Mouse (Mus musculus) cerebellum, adult 18-20 months (tissue): ENCODE measurements around the gene Wrap53.
A peak's percentile ranks its signal among the peaks of the same experiment; 100 is the strongest.

Experiments
- DNase-seq, 2 experiments: peaks; one replicate each; pipeline ENCODE4 v3.0.0; 2021

Gene Wrap53

DNA sequence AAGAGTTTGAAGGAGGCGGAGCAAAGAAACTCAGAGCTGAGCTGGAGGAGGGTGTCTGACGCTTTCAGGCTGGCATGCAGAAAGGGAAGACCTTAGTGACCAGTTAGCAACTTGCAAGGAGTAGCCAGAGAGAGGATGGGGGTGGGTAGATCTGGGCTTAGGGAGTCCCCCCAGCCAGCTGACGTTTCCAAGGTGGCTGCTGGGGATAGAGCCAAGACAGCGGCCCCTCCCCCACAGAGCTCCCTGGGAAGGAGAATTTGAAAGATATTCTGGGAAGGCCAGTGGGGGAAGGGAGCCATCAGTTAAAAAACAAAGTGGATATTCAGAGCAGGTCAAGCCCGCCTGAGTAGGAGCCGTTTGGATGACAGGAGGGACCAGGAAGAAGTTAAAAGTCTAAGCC, 20.0 kb upstream of the Wrap53 start:
- DNase-seq = peak; percentile 57 to 59

- no peak for DNase-seq
Measured at GRCm38 (mm10) chr11:69599436-69599835, 19.4 kb upstream of the Wrap53 start.

GRCm38 (mm10) chr11:69594853-69595252, 14.8 kb upstream of the Wrap53 start:
- DNase-seq = no peak

DNA sequence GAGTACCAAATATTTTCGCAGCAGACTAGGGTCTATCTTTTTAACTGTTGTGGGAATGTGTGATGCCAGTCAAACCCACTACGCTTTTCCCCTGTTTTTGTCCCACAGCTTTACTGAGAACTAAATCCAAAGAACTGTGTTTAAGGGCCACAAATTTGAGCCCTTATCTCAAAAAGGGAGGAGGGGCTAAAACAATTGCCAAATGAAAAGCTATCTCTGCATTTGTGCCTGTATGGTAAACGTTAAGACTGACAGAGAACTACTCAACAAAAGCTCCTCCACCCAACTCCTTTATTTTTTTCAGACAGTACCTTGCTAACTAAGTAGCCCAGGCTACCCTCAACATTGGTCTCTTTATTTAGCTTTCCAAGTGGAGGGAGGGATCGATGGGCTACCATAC, 12.7 kb upstream of the Wrap53 start:
- DNase-seq = no peak

GRCm38 (mm10) chr11:69591899-69592637, 12.0 kb upstream of the Wrap53 start:
- DNase-seq = peak; percentile 45 to 50

DNA sequence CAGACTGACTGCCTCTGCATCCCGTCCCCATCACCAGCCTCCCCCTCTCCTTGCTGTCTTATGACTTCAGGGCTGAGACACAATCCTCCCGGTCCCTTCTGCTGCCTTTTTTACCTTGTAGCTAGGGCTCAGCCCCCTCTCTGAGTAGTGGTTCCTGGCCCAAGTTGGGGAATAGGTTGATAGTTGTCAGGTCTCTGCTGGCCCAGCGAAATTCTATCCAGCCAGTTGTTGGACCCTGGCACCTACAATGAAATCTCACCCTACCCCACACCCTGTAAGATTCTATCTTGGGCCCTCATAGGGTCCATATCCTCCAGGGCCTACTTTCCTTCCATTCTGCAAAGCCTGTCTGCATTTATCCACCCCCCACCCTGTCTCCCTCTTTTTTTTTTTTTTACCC, 11.4 kb upstream of the Wrap53 start:
- no peak for DNase-seq

GRCm38 (mm10) chr11:69590622-69591021, 10.6 kb upstream of the Wrap53 start:
- no peak for DNase-seq

DNA sequence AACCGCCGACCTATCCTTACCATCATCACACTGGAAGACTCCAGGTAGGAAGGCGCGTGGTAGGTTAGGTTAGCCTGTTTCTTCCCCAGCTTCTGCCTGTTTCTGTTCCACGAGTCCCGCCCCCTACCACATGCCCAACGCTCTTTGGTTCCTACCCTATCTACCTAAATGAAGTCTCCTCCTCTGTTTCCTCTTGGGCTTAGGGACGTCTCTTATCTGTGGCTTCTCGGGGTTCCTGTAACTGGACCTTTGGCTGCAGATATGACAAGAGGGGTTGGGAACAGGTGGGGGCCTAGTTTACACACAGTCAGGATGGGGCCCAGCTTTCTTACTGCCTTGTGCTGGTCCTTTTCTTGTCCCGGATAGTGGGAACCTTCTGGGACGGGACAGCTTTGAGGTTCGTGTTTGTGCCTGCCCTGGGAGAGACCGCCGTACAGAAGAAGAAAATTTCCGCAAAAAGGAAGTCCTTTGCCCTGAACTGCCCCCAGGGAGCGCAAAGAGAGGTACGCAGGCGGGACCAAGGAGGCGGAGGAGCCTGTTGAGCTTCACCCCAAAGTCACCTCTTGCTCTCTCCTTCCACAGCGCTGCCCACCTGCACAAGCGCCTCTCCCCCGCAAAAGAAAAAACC, 9.3 kb upstream of the Wrap53 start:
- no peak for DNase-seq

DNA sequence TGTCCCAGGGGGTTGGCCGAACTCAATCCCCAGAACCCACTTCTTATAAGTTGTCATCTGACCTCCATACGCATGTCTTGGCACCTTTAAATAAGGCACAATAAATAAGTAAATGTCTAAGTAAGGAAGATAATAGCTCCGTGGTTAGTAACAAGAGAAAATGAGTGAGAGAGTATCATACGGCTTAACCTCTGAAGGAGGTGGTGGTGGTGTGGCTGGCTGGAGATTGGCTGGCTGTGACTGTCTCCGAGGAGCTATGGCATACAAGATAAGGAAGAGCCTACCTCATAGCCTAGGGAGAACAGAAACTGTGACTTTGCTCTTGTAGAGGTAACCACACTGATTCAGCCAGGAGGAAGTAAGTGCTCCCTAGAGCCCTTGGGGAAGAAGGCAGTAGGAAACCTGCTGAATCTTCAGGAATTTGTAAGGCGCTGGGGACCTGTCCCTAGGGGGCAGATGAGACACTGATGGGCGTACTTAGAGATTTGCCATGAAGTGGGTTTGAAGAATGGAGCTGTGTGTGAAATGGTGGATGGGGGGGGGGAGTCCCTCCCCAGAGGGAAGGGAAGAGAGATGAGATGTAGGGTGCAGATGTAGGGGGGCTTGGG, 5.8 kb upstream of the Wrap53 start:
- DNase-seq = no peak

- DNase-seq = no peak
Measured at GRCm38 (mm10) chr11:69584937-69585336, 4.9 kb upstream of the Wrap53 start.

- DNase-seq = no peak
Measured at GRCm38 (mm10) chr11:69584008-69584407, 4.0 kb upstream of the Wrap53 start.

DNA sequence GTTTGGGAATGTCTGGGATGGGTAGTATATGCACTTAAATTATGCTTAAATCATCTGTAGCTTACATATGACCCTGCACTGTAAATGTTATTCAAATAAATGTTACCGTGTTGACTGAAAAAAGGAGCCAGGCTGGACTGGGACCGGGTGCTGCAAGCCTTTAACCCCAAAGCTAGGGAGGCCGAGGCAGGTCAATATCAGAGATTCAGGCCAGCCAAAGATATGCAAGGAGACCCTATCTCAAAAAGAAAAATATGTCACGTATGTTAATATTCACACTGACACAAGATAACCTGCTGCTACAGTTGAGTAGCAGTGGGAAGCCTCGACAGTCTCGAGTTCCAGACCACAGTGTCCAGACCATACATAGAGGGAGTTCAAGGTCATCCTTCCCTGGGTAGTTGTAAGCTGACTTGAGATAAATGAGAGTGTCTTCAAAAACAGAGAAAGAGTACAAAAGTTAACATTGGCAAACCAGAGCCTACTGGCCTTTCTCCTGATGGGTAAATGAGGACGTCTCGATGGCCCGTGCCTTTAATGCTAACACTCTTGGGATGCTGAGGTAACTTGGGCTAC, 2.3 kb upstream of the Wrap53 start:
- DNase-seq = no peak

DNA sequence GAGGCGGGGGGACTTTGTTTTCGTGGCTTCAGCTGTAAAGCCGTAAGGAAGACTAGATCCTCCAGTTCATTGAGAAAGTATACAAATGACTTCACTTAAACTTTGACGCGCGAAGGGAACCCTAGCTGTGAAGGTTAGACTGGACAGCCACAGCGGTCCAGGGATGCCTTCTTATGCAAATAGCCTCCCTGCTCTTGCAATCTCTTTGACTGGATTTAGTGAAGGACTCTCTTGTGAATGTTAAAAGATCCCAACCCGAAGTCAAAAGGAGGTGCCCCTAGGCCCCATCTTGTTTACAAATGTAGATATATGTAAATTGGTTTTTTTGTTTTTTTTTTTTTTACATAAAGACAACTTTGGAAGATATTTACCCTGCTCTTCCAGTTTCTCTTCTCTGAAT, 1.8 kb upstream of the Wrap53 start:
- no peak for DNase-seq

- peak; percentile 95 to 96 for DNase-seq
Measured at GRCm38 (mm10) chr11:69581147-69581688, 1.2 kb upstream of the Wrap53 start.

DNA sequence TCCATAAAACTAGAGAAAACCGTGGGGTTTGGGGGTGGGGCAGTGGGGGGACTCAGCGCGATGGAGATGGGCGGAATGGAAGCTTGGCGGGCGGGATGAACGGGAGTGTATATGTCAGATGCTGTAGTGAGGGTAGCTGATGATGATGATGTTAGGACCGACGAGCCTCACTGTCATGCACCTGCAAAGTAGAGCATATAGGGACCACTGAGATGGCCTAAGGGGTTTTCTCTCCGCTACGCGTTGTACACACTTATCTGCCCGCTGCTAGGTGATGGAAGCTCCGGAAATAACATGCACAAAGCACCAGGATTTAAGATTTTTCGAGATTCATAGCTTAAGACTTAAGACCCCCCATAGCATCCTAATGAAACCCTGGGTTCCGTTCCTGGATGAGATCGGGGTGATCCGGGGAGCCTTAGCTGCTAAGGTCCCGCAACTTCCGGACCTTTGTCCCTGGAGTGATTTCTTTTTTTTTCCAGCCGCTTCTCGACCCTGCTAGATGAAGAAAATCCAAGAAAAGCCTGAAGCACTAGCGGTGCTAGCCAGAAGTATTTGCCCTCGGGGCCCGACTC, 604 bp upstream of the Wrap53 start:
- no peak for DNase-seq

GRCm38 (mm10) chr11:69579128-69580017, 682 bp downstream of the Wrap53 start:
- DNase-seq = peak; percentile 94 to 99

DNA sequence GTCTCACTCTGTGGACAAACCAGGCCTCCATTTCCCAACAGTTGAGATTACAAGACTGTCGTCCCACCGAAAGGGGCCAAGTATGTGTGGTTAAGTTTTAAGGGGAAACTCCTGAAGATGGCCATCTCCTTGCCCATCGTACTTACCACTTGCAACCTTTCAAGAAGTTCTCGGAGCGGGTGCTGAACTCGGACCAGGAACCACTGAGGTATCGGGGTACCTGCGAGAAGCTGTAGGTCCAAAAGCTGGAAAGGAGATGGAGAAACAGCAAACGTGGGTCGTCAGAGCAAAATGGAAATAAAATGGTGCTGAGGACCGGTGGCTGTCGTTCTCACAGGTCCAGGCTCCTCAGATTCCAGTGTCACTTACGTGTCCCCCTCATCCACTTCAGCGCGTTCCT, 1.8 kb downstream of the Wrap53 start:
- DNase-seq = no peak

GRCm38 (mm10) chr11:69576307-69576706, 3.7 kb downstream of the Wrap53 start:
- DNase-seq = no peak

DNA sequence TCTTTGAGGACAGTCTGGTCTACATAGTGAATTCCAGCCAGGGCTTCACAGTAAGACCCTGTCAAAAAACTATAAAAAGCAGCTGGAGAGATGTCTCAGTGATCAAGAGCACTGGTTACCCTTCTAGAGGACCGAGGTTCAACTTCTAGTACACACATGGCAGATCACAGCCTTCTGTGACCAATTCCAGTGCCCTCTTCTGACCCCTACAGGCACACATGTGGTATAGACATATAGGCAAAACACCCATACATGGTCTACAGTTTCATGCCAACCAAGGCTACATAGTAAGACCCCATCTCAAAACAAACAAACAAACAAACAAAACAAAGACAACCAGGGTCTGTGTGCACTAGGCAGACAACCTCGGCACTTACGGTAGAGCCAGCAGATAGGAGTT, 4.8 kb downstream of the Wrap53 start:
- no peak for DNase-seq

- DNase-seq = no peak
Measured at GRCm38 (mm10) chr11:69565131-69565530, 14.9 kb downstream of the Wrap53 start.

DNA sequence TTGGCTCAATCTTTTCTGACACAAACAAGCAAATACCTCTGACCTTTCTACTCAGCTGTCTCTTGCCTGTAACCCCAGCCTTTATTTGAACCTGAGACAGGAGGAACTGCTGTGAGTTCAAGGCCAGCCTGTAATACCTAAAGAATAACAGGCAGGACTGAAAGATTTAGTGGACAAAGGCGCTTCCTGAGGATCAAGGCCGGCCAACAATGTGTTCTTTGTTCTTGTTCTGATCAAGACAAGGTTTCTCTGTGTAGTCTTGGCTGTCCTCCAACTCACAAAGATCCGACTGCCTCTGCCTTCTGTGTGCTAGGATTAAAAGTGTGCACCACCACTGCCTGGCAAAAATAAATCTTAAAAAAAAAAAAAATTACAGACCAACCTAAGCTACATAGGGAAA, 15.7 kb downstream of the Wrap53 start:
- DNase-seq = no peak

DNA sequence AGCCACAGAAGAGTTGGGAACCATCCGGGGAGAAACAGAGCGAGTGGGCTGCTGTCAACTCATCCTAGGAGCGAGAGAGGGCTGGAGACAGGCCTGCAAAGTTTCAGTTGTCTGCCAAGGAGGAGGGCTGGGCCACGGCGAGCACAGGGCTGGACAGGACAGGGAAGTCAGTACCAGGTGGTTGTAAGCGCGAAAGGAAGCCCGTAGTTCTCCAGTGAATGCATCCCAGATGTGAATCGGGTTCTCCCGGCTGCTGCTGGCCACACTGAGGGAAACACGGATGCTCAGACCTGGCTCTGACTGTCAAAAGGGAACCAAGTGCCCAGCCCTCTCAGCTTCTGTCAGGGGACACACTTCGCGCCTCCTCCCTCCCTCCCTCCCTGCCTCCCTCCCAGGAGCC, 16.7 kb downstream of the Wrap53 start:
- no peak for DNase-seq
